Mouse (Mus musculus) stomach, postnatal 0 days (tissue): ENCODE results near the gene Gm49416. TPM values are rescaled to one million over a fixed set of nuclear protein-coding genes. Genes with fewer than 3 reads are reported as not detected.

ENCODE experiments used
- ATAC-seq: fragments of 200-750 bp; cut with Nextera tagmentation; 2 replicates; pipeline ENCODE4 v1.8.0; 2017; ENCODE audit not compliant: low FRiP score, low TSS enrichment
- DNase-seq: peaks from one replicate; pipeline ENCODE4 v3.0.0-alpha.2; 2016; ENCODE audit warnings: low spot score
- H3K27ac ChIP-seq: fragments of 300-500 bp; sonication (generic); replicated peaks from 2 replicates; pipeline ENCODE4 v1.5.1; 2014; ENCODE audit warnings: mild to moderate bottlenecking, control low read depth
- H3K27me3 ChIP-seq: fragments of 300-500 bp; sonication (generic); 2 replicates; pipeline ENCODE4 v1.6.1; 2014; ENCODE audit warnings: low read length; ENCODE audit not compliant: control insufficient read depth, insufficient read depth
- H3K36me3 ChIP-seq: fragments of 300-500 bp; sonication (generic); 2 replicates; pipeline ENCODE4 v1.6.1; 2014; ENCODE audit warnings: low read length, mixed read lengths; ENCODE audit not compliant: control insufficient read depth, insufficient read depth
- H3K4me1 ChIP-seq: fragments of 300-500 bp; sonication (generic); replicated peaks from 2 replicates; pipeline ENCODE4 v1.6.1; 2014; ENCODE audit warnings: antibody characterized with exemption; ENCODE audit not compliant: control insufficient read depth, insufficient read depth
- H3K4me2 ChIP-seq: fragments of 300-500 bp; sonication (generic); replicated peaks from 2 replicates; pipeline ENCODE4 v1.6.1; 2014; ENCODE audit warnings: low read depth, mild to moderate bottlenecking, control low read depth, moderate library complexity
- H3K4me3 ChIP-seq: fragments of 300-500 bp; sonication (generic); 2 replicates; pipeline ENCODE4 v1.5.1; 2014; ENCODE audit warnings: low read depth, low read length, control low read depth
- H3K9ac ChIP-seq: fragments of 300-500 bp; sonication (generic); 2 replicates; pipeline ENCODE4 v1.6.1; 2014; ENCODE audit warnings: mild to moderate bottlenecking, low read length, control low read depth, mixed read lengths
- H3K9me3 ChIP-seq: fragments of 300-500 bp; sonication (generic); 2 replicates; pipeline ENCODE4 v1.6.1; 2016; ENCODE audit warnings: low read length; ENCODE audit not compliant: control insufficient read depth
- CTCF ChIP-seq: IDR thresholded peaks from 2 replicates; pipeline ENCODE4 v1.5.1; 2016; ENCODE audit warnings: antibody characterized with exemption, low read depth, mild to moderate bottlenecking, moderate library complexity
- EP300 ChIP-seq: optimal IDR thresholded peaks from 2 replicates; pipeline ENCODE3; 2016; ENCODE audit warnings: antibody characterized with exemption
- WGBS: fragments of 180-500 bp; shearing (Covaris S2); extraction: QIAGEN DNeasy Blood & Tissue Kit; methylation state at CpG from one replicate; pipeline ENCODE4 v1.1.7; 2014; 5-methylcytosine and 5-hydroxymethylcytosine counted together
- polyA plus RNA-seq: library from polyadenylated mRNA; unstranded; fragments of >200 nt; fragmentation: Nextera tagmentation; extraction: Ambion mirVana; gene quantifications from 2 replicates; pipeline ENCODE4 v1.2.1, GENCODE M21; 2015

Gene Gm49416
- polyA plus RNA-seq, 1 experiment from 2014 or later, result not detected

- no peaks in the 10 kb centered on the region for H3K4me1 ChIP-seq
- H3K27ac ChIP-seq, result no peak overlapping the region
- WGBS, result 65% methylated on average over 5 of the region's 5 CpGs
- no peak overlapping the region for H3K4me3 ChIP-seq
- TF ChIP-seq CTCF, result peak; percentile 85
- no peak for TF ChIP-seq EP300
- H3K36me3 ChIP-seq, result peaks cover 16% of the 10 kb centered on the region
- H3K9ac ChIP-seq, result no peak overlapping the region
- DNase-seq (peak; percentile 75), ATAC-seq (no peak)
- no peaks in the 10 kb centered on the region for H3K27me3 ChIP-seq
- H3K4me2 ChIP-seq, result no peak overlapping the region
- H3K9me3 ChIP-seq, result no peaks in the 10 kb centered on the region
Observed at GRCm38 (mm10) chr19:8844371-8845129, 44.2 kb upstream of the Gm49416 start.

- 56% methylated on average over 5 of the region's 5 CpGs for WGBS
Observed at GRCm38 (mm10) chr19:8848356-8848755, 40.4 kb upstream of the Gm49416 start.

GRCm38 (mm10) chr19:8850402-8850901 lies 38.3 kb upstream of the Gm49416 start, which contains the start of gene Lrrn4cl:
Gene Lrrn4cl, plus strand, starts transcription at chr19:8850768.
- peak within 1 kb of the TSS; percentile 61 for H3K27ac ChIP-seq
- H3K27me3 ChIP-seq, result no peaks in the 10 kb centered on the region
- peak within 1 kb of the TSS; percentile 14; the same call in 1 of the 2 replicates for H3K4me2 ChIP-seq
- peaks cover 13% of the 10 kb centered on the region for H3K36me3 ChIP-seq
- no peaks in the 10 kb centered on the region for H3K9me3 ChIP-seq
- no peak within 1 kb of the TSS for H3K4me3 ChIP-seq
- peak within 1 kb of the TSS; percentile 35; the same call in 1 of the 2 replicates for H3K9ac ChIP-seq
- no peaks in the 10 kb centered on the region; the same call in 1 of the 2 replicates for H3K4me1 ChIP-seq
- 16% methylated on average over 7 of the region's 7 CpGs for WGBS
- peak; percentile 88 for ATAC-seq
- peak; percentile 46 for DNase-seq
- TF ChIP-seq EP300 (no peak), CTCF (peak; percentile 27)

More at GRCm38 (mm10) chr19:8848356-8848755, 40.4 kb upstream of the Gm49416 start:
- no peaks in the 10 kb centered on the region for H3K9me3 ChIP-seq
- H3K4me1 ChIP-seq, result no peaks in the 10 kb centered on the region; the same call in 1 of the 2 replicates
- H3K4me2 ChIP-seq, result no peak overlapping the region
- no peak overlapping the region for H3K9ac ChIP-seq
- H3K4me3 ChIP-seq, result no peak overlapping the region
- DNase-seq (no peak), ATAC-seq (no peak)
- no peak for TF ChIP-seq EP300
- no peak for TF ChIP-seq CTCF
- H3K27me3 ChIP-seq, result no peaks in the 10 kb centered on the region
- H3K27ac ChIP-seq, result no peak overlapping the region
- peaks cover 13% of the 10 kb centered on the region for H3K36me3 ChIP-seq

GRCm38 (mm10) chr19:8851639-8852038 lies 37.1 kb upstream of the Gm49416 start:
- Histone ChIP-seq H3K27me3 (no peaks in the 10 kb centered on the region), H3K4me3 (no peak overlapping the region), H3K4me1 (no peaks in the 10 kb centered on the region; the same call in 1 of the 2 replicates), H3K27ac (no peak overlapping the region), H3K9ac (no peak overlapping the region), H3K9me3 (no peaks in the 10 kb centered on the region), H3K36me3 (peaks cover 7% of the 10 kb centered on the region), H3K4me2 (no peak overlapping the region)
- WGBS, result 44% methylated on average over 7 of the region's 7 CpGs
- peak; percentile 52 for DNase-seq
- no peak for TF ChIP-seq EP300
- peak; percentile 34; the same call in 1 of the 2 replicates for TF ChIP-seq CTCF
- ATAC-seq, result peak; percentile 34; the same call in 1 of the 2 replicates

GRCm38 (mm10) chr19:8852236-8852928 lies 36.3 kb upstream of the Gm49416 start:
- DNase-seq (no peak), ATAC-seq (no peak; the same call in 1 of the 2 replicates)
- Histone ChIP-seq H3K27ac (no peak overlapping the region), H3K9me3 (no peaks in the 10 kb centered on the region), H3K36me3 (peaks cover 2% of the 10 kb centered on the region), H3K4me3 (no peak overlapping the region), H3K27me3 (no peaks in the 10 kb centered on the region), H3K9ac (no peak overlapping the region), H3K4me1 (no peaks in the 10 kb centered on the region; the same call in 1 of the 2 replicates), H3K4me2 (no peak overlapping the region)
- TF ChIP-seq EP300 (no peak), CTCF (no peak)
- 47% methylated on average over 10 of the region's 10 CpGs for WGBS
